ENCODE assay signal across 13 mouse cellular contexts in the genomic region with DNA sequence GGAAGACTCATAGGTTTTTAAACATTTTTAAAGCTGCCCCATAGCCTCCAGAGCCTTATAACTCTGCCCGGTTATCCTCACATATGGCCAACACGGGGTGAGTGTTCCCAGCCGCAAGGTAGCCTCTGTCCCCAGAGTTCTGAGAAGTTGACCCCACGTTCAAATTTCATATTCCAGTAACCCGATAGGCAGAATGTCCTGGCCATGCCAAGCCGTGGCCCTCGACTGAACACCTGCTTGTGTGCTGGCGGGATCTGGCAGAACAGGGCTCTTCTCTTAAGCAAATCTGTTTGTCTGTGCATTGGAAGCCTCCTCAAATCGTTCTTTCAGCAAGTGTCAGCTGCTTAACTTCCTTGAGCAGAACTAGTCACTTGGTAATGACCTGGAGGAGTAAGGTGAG. TPM values are rescaled to one million over a fixed set of nuclear protein-coding genes. Genes with fewer than 3 reads are reported as not detected.
DNase-seq lines count a peak whose midpoint lies in the region; ATAC-seq and TF ChIP-seq lines count a peak whose summit lies in the region.
"Had no signal": no experiment of that assay in that cellular context is flagged by ENCODE, and none has a peak within 500 bp of the region (broad histone marks: within the 10 kb centered on the region; RNA-seq: fewer than 3 reads in every experiment).

No protein-coding gene starts in this region.

- H3K27ac ChIP-seq in heart, embryonic 15.5 days = 0 out of 2 replicates have a peak overlapping the region, but pooled peaks have one; percentile 67
- peak overlapping the region; percentile 78 for H3K27ac ChIP-seq in lung, postnatal 0 days (ENCODE audit: low read length)
- no peak overlapping the region for H3K27ac ChIP-seq in hindbrain, embryonic 16.5 days (ENCODE audit: low read depth, low read length)
- H3K27ac ChIP-seq in stomach, embryonic 15.5 days = 0 out of 2 replicates have a peak overlapping the region, but pooled peaks have one; percentile 8
- H3K27ac ChIP-seq: macrophage had no signal

- H3K9ac ChIP-seq in heart, embryonic 15.5 days = no peak overlapping the region
- H3K9ac ChIP-seq in lung, postnatal 0 days (replicated peaks; ENCODE audit: low read depth) = no peak overlapping the region
- 0 out of 2 replicates have a peak overlapping the region, but pooled peaks have one; percentile 23 for H3K9ac ChIP-seq in hindbrain, embryonic 16.5 days (ENCODE audit: low read depth, low read length)
- no peak overlapping the region for H3K9ac ChIP-seq in stomach, embryonic 15.5 days
- H3K9ac ChIP-seq: forebrain, postnatal 0 days had no signal

- WGBS in heart, embryonic 15.5 days = 72% methylated on average over 9 of the region's 9 CpGs
- WGBS in lung, postnatal 0 days = 62% methylated on average over 9 of the region's 9 CpGs
- WGBS in hindbrain, embryonic 16.5 days = 82% methylated on average over 9 of the region's 9 CpGs
- 69% methylated on average over 9 of the region's 9 CpGs for WGBS in stomach, embryonic 15.5 days

- no peak overlapping the region for H3K4me2 ChIP-seq in heart, embryonic 15.5 days
- no peak overlapping the region for H3K4me2 ChIP-seq in lung, postnatal 0 days (replicated peaks; ENCODE audit: low read depth, low read length)
- no peak overlapping the region for H3K4me2 ChIP-seq in hindbrain, embryonic 16.5 days (ENCODE audit: low read length)
- H3K4me2 ChIP-seq in stomach, embryonic 15.5 days = no peak overlapping the region
- H3K4me2 ChIP-seq: embryonic facial prominence, embryonic 13.5 days; liver, embryonic 11.5 days had no signal

- H3K4me3 ChIP-seq in heart, embryonic 15.5 days = no peak overlapping the region
- no peak overlapping the region for H3K4me3 ChIP-seq in lung, postnatal 0 days (ENCODE audit: low read depth, low read length)
- H3K4me3 ChIP-seq in hindbrain, embryonic 16.5 days (ENCODE audit: low read length) = no peak overlapping the region
- H3K4me3 ChIP-seq in stomach, embryonic 15.5 days (replicated peaks) = no peak overlapping the region
- H3K4me3 ChIP-seq: embryonic facial prominence, embryonic 13.5 days; heart, adult 2 months had no signal

- H3K9me3 ChIP-seq in heart, embryonic 15.5 days (replicated peaks) = no peaks in the 10 kb centered on the region
- no peaks in the 10 kb centered on the region for H3K9me3 ChIP-seq in lung, postnatal 0 days (ENCODE audit: low read length)
- no peaks in the 10 kb centered on the region for H3K9me3 ChIP-seq in hindbrain, embryonic 16.5 days (ENCODE audit: control insufficient read depth, low read length)
- H3K9me3 ChIP-seq in stomach, embryonic 15.5 days = no peaks in the 10 kb centered on the region
- H3K9me3 ChIP-seq: embryonic facial prominence, embryonic 13.5 days had no signal

- no peaks in the 10 kb centered on the region for H3K36me3 ChIP-seq in heart, embryonic 15.5 days
- peaks cover 3% of the 10 kb centered on the region; the same call in 1 of the 2 replicates for H3K36me3 ChIP-seq in lung, postnatal 0 days (ENCODE audit: insufficient read depth, low read length)
- H3K36me3 ChIP-seq in hindbrain, embryonic 16.5 days (ENCODE audit: control insufficient read depth, insufficient read depth, low read length) = no peaks in the 10 kb centered on the region
- no peaks in the 10 kb centered on the region for H3K36me3 ChIP-seq in stomach, embryonic 15.5 days

- no peak for TF ChIP-seq EP300 in lung, postnatal 0 days (IDR thresholded peaks at IDR 0.05)

- ATAC-seq in heart, embryonic 15.5 days (replicated peaks; ENCODE audit: insufficient number of reproducible peaks, insufficient read depth, low FRiP score, low read depth) = no peak
- ATAC-seq in lung, postnatal 0 days = no peak
- no peak for ATAC-seq in hindbrain, embryonic 16.5 days
- no peak for ATAC-seq in stomach, embryonic 15.5 days (ENCODE audit: insufficient read depth, low FRiP score, low read depth)
- ATAC-seq: forebrain, postnatal 0 days had no signal

- no peak for TF ChIP-seq CTCF in lung, postnatal 0 days (IDR thresholded peaks at IDR 0.05)

- H3K4me1 ChIP-seq in heart, embryonic 15.5 days (replicated peaks) = peaks cover 68% of the 10 kb centered on the region
- H3K4me1 ChIP-seq in lung, postnatal 0 days (ENCODE audit: insufficient read depth, low read depth, low read length) = peaks cover 7% of the 10 kb centered on the region
- H3K4me1 ChIP-seq in hindbrain, embryonic 16.5 days (ENCODE audit: control insufficient read depth, insufficient read depth, low read depth, low read length) = peaks cover 50% of the 10 kb centered on the region
- H3K4me1 ChIP-seq in stomach, embryonic 15.5 days = peaks cover 46% of the 10 kb centered on the region

- H3K27me3 ChIP-seq in heart, embryonic 15.5 days = no peaks in the 10 kb centered on the region
- no peaks in the 10 kb centered on the region for H3K27me3 ChIP-seq in lung, postnatal 0 days (replicated peaks; ENCODE audit: insufficient read depth, low read length)
- no peaks in the 10 kb centered on the region for H3K27me3 ChIP-seq in hindbrain, embryonic 16.5 days (replicated peaks; ENCODE audit: control insufficient read depth, insufficient read depth, low read length)
- H3K27me3 ChIP-seq in stomach, embryonic 15.5 days (replicated peaks) = no peaks in the 10 kb centered on the region

- intact Hi-C loops in heart, postnatal 25 days (cut with DNase I) = loop anchor here (5.0 kb wide), 2 partner anchors 55 to 175 kb away; partner anchors contain the start of genes Rev3l and Traf3ip2

- DNase-seq in heart, postnatal 25 days (ENCODE audit: low spot score) = no peak
- DNase-seq in lung, postnatal 0 days (ENCODE audit: low spot score) = peak; percentile 36
- no peak for DNase-seq in lung, postnatal 10 days
- no peak for DNase-seq in right cerebral cortex, adult 18-20 months
- DNase-seq: cerebellum, postnatal 10 days; forebrain, postnatal 0 days had no signal

RNA-seq across cellular contexts. Expression of gene Traf3ip2, which starts 55.4 kb away (rescaled TPM):
- 8.6 and 13.7 TPM in 2 replicates for polyA plus RNA-seq in heart, embryonic 15.5 days (2015; fragmentation: Nextera tagmentation; extraction: Ambion mirVana)
- total RNA-seq in heart, postnatal 25 days (2021) = 1 to 10 TPM; 5.0 to 8.0 TPM
- 30.6 and 31.7 TPM in 2 replicates for polyA plus RNA-seq in lung, postnatal 0 days (2015; fragmentation: Nextera tagmentation; extraction: Ambion mirVana)
- 6.7 and 8.0 TPM in 2 replicates for polyA plus RNA-seq in hindbrain, embryonic 16.5 days (2015; fragmentation: Nextera tagmentation; extraction: Ambion mirVana)
- 29.0 and 29.6 TPM in 2 replicates for polyA plus RNA-seq in stomach, embryonic 15.5 days (2015; fragmentation: Nextera tagmentation; extraction: Ambion mirVana)
